Mouse (Mus musculus): ENCODE data around the gene Micu1.

DNA sequence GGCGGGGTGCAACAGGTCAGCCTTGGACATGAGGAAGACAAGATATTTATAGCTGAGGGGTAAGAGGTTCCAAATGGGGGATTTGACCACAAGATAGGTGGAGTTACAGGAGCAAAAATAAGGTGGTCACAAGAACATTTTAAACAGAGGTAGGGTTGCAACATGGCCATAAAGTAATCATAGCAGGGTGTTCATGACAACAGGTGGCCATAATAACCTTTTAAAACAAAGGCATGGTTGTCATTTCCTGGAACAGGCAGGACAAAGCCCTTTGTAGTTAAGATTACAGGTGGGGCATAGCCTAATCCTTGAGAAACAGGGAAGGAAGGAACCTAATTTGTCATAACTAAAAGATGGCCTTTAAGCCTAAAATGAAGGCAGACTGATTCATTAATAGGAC is 51.8 kb downstream of the Micu1 start:
- TF ChIP-seq CTCF (IDR thresholded peaks at IDR 0.05; ENCODE audit: borderline replicate concordance, insufficient read depth, low read depth, low read length), result no peak
- TF ChIP-seq POLR2A (IDR thresholded peaks at IDR 0.05; ENCODE audit: borderline replicate concordance, insufficient read depth, low read length), result no peak

All from cerebellum, adult 2 months (tissue).